Comparison of ENCODE assay signal across 8 mouse cellular contexts in genomic region chr7:19843561-19843960, GRCm38 (mm10). TPM values are rescaled to one million over a fixed set of nuclear protein-coding genes. Genes with fewer than 3 reads are reported as not detected.
DNase-seq lines count a peak whose midpoint lies in the region; ATAC-seq and TF ChIP-seq lines count a peak whose summit lies in the region.

No protein-coding gene starts in this region.

- H3K4me2 ChIP-seq in forebrain, postnatal 0 days (ENCODE audit: low read depth), result no peak overlapping the region
- H3K4me2 ChIP-seq in hindbrain, embryonic 14.5 days (replicated peaks), result no peak overlapping the region

- peaks cover 10% of the 10 kb centered on the region; the same call in 1 of the 2 replicates for H3K27me3 ChIP-seq in forebrain, postnatal 0 days (ENCODE audit: insufficient read depth, low read length)
- peaks cover 34% of the 10 kb centered on the region for H3K27me3 ChIP-seq in hindbrain, embryonic 14.5 days (ENCODE audit: control insufficient read depth, insufficient read depth, low read length)

- TF ChIP-seq CTCF in forebrain, postnatal 0 days (IDR thresholded peaks at IDR 0.05; ENCODE audit: low read depth), result peak; percentile 78

- no peak overlapping the region for H3K9ac ChIP-seq in forebrain, postnatal 0 days
- no peak overlapping the region for H3K9ac ChIP-seq in hindbrain, embryonic 14.5 days

- intact Hi-C loops in left cerebral cortex, postnatal 14 days (cut with DNase I), result loop anchor here (1.0 kb wide), 1 partner anchor 40 kb away; no protein-coding TSS in a partner anchor

- peak; percentile 58 for DNase-seq in Muller cell, postnatal 12 days (ENCODE audit: inconsistent ontology term)
- DNase-seq in cerebellum, adult 11 months, result peak; percentile 21
- peak; percentile 60 for DNase-seq in forebrain, postnatal 0 days
- DNase-seq in hindbrain, embryonic 14.5 days (ENCODE audit: low spot score), result peak; percentile 68
- DNase-seq in left cerebral cortex, postnatal 14 days (ENCODE audit: low spot score in 2 of 2), result peak; percentile 41 to 64
- peak; percentile 65 for DNase-seq in right cerebral cortex, postnatal 14 days
- DNase-seq in yolk sac, embryonic 10.5 days (ENCODE audit: low spot score), result peak; percentile 66

- peak; percentile 53; the same call in 1 of the 2 replicates for ATAC-seq in forebrain, postnatal 0 days
- peak; percentile 57; the same call in 1 of the 2 replicates for ATAC-seq in hindbrain, embryonic 14.5 days (ENCODE audit: low FRiP score)
- peak; percentile 66 for ATAC-seq in megakaryocyte progenitor cell, adult 5-6 weeks (replicated peaks; ENCODE audit: poor library complexity)

- no peaks in the 10 kb centered on the region for H3K4me1 ChIP-seq in forebrain, postnatal 0 days (ENCODE audit: insufficient read depth)
- H3K4me1 ChIP-seq in hindbrain, embryonic 14.5 days (replicated peaks; ENCODE audit: control insufficient read depth, insufficient read depth, low read length), result no peaks in the 10 kb centered on the region

- no peak overlapping the region for H3K4me3 ChIP-seq in forebrain, postnatal 0 days (ENCODE audit: low read depth, low read length)
- H3K4me3 ChIP-seq in hindbrain, embryonic 14.5 days (replicated peaks; ENCODE audit: low read length), result no peak overlapping the region

- no peaks in the 10 kb centered on the region for H3K36me3 ChIP-seq in forebrain, postnatal 0 days (ENCODE audit: insufficient read depth)
- H3K36me3 ChIP-seq in hindbrain, embryonic 14.5 days (replicated peaks; ENCODE audit: control insufficient read depth, insufficient read depth), result no peaks in the 10 kb centered on the region

- no peaks in the 10 kb centered on the region for H3K9me3 ChIP-seq in forebrain, postnatal 0 days (ENCODE audit: low read length)
- no peaks in the 10 kb centered on the region for H3K9me3 ChIP-seq in hindbrain, embryonic 14.5 days (ENCODE audit: control insufficient read depth, low read length)

- 3% methylated on average over 11 of the region's 11 CpGs for WGBS in forebrain, postnatal 0 days
- WGBS in hindbrain, embryonic 14.5 days, result 3% methylated on average over 11 of the region's 11 CpGs

- H3K27ac ChIP-seq in forebrain, postnatal 0 days (ENCODE audit: low read depth, low read length), result no peak overlapping the region
- H3K27ac ChIP-seq in hindbrain, embryonic 14.5 days, result no peak overlapping the region

RNA-seq across cellular contexts. Expression of gene Gm19345, which starts 8.2 kb away (rescaled TPM):
- total RNA-seq in forebrain, postnatal 0 days (2014; rRNA removed), result 32.4 and 33.3 TPM in 2 replicates
- 14.6 and 16.4 TPM in 2 replicates for polyA plus RNA-seq in forebrain, postnatal 0 days (2015; fragmentation: Nextera tagmentation; extraction: Ambion mirVana)
- 13.0 and 13.9 TPM in 2 replicates for polyA plus RNA-seq in hindbrain, embryonic 14.5 days (2014; fragmentation: Nextera tagmentation; extraction: Ambion mirVana)
- total RNA-seq in left cerebral cortex, postnatal 14 days (2021), result 1 to 10 TPM; 3.0 to 4.1 TPM
- not detected in 2 replicates for total RNA-seq in megakaryocyte progenitor cell, adult 5-6 weeks (2015)
- not detected in 2 replicates for total RNA-seq in megakaryocyte progenitor cell, adult 5-6 weeks (2017)

RNA-seq across cellular contexts. Expression of gene Ceacam16, which starts 17.5 kb away (rescaled TPM):
- not detected in 2 replicates for total RNA-seq in forebrain, postnatal 0 days (2014; rRNA removed)
- polyA plus RNA-seq in forebrain, postnatal 0 days (2015; fragmentation: Nextera tagmentation; extraction: Ambion mirVana), result 0.53 and 0.84 TPM in 2 replicates
- polyA plus RNA-seq in hindbrain, embryonic 14.5 days (2014; fragmentation: Nextera tagmentation; extraction: Ambion mirVana), result 0.17 and 0.20 TPM in 2 replicates
- total RNA-seq in left cerebral cortex, postnatal 14 days (2021), result not detected
- not detected in 2 replicates for total RNA-seq in megakaryocyte progenitor cell, adult 5-6 weeks (2015)
- not detected in 2 replicates for total RNA-seq in megakaryocyte progenitor cell, adult 5-6 weeks (2017)

RNA-seq across cellular contexts. Expression of gene Bcl3, which starts 21.0 kb away (rescaled TPM):
- total RNA-seq in forebrain, postnatal 0 days (2014; rRNA removed), result 0.43 and 0.77 TPM in 2 replicates
- 0.28 and 0.86 TPM in 2 replicates for polyA plus RNA-seq in forebrain, postnatal 0 days (2015; fragmentation: Nextera tagmentation; extraction: Ambion mirVana)
- polyA plus RNA-seq in hindbrain, embryonic 14.5 days (2014; fragmentation: Nextera tagmentation; extraction: Ambion mirVana), result 0.58 and 0.97 TPM in 2 replicates
- 1 to 10 TPM in 1 of 2 experiments, not detected in 1; 1.2 TPM for total RNA-seq in left cerebral cortex, postnatal 14 days (2021)
- total RNA-seq in megakaryocyte progenitor cell, adult 5-6 weeks (2015), result 6.3 and 11.5 TPM in 2 replicates
- 1.6 and 4.6 TPM in 2 replicates for total RNA-seq in megakaryocyte progenitor cell, adult 5-6 weeks (2017)

RNA-seq across cellular contexts. Expression of gene Ceacam19, which starts 44.2 kb away (rescaled TPM):
- total RNA-seq in forebrain, postnatal 0 days (2014; rRNA removed), result not detected in 2 replicates
- polyA plus RNA-seq in forebrain, postnatal 0 days (2015; fragmentation: Nextera tagmentation; extraction: Ambion mirVana), result not detected in 2 replicates
- not detected in 2 replicates for polyA plus RNA-seq in hindbrain, embryonic 14.5 days (2014; fragmentation: Nextera tagmentation; extraction: Ambion mirVana)
- total RNA-seq in left cerebral cortex, postnatal 14 days (2021), result not detected
- total RNA-seq in megakaryocyte progenitor cell, adult 5-6 weeks (2015), result not detected in 2 replicates
- 0.03 TPM in 1 of 2 replicates, not detected in the other for total RNA-seq in megakaryocyte progenitor cell, adult 5-6 weeks (2017)

RNA-seq across cellular contexts. Expression of gene Cblc, which starts 47.0 kb away (rescaled TPM):
- 0.38 and 1.1 TPM in 2 replicates for total RNA-seq in forebrain, postnatal 0 days (2014; rRNA removed)
- polyA plus RNA-seq in forebrain, postnatal 0 days (2015; fragmentation: Nextera tagmentation; extraction: Ambion mirVana), result 0.67 and 0.84 TPM in 2 replicates
- polyA plus RNA-seq in hindbrain, embryonic 14.5 days (2014; fragmentation: Nextera tagmentation; extraction: Ambion mirVana), result not detected in 2 replicates
- total RNA-seq in left cerebral cortex, postnatal 14 days (2021), result not detected
- not detected in 2 replicates for total RNA-seq in megakaryocyte progenitor cell, adult 5-6 weeks (2015)
- total RNA-seq in megakaryocyte progenitor cell, adult 5-6 weeks (2017), result not detected in 2 replicates

Comparison
In these comparisons a context has a peak if more than half of its experiments do, and no peak if none do; other contexts are left out.
1. RNA of gene Gm19345, which starts 8.2 kb away (total RNA-seq): 32.4 to 33.3 TPM in forebrain, postnatal 0 days and 3.0 to 4.1 TPM in left cerebral cortex, postnatal 14 days; not detected in megakaryocyte progenitor cell, adult 5-6 weeks; every median in the first group is over 4 times any median in the second.
2. Peak in every context shown above with its lines, with median percentiles within 50 percentile points of each other: DNase-seq and ATAC-seq.